8 mouse cellular contexts compared by ENCODE assay signal in genomic region chr5:125158232-125158961, GRCm38 (mm10). TPM values are rescaled to one million over a fixed set of nuclear protein-coding genes. Genes with fewer than 3 reads are reported as not detected.
DNase-seq lines count a peak whose midpoint lies in the region; ATAC-seq and TF ChIP-seq lines count a peak whose summit lies in the region.

No protein-coding gene starts in this region.

- TF ChIP-seq CTCF in brain, embryonic 14.5 days (IDR thresholded peaks at IDR 0.05; ENCODE audit: borderline replicate concordance, extremely low read depth, insufficient read depth, insufficient read length): no peak

- peak overlapping the region; percentile 73 for H3K27ac ChIP-seq in heart, embryonic 11.5 days (ENCODE audit: low read depth, low read length)
- H3K27ac ChIP-seq in midbrain, embryonic 11.5 days (ENCODE audit: low read depth, low read length): peak overlapping the region; percentile 74
- peak overlapping the region; percentile 83 for H3K27ac ChIP-seq in stomach, embryonic 15.5 days

- no peaks in the 10 kb centered on the region for H3K36me3 ChIP-seq in heart, embryonic 11.5 days (ENCODE audit: control insufficient read depth, insufficient read depth, low read length)
- H3K36me3 ChIP-seq in midbrain, embryonic 11.5 days (ENCODE audit: control insufficient read depth, insufficient read depth, low read length): no peaks in the 10 kb centered on the region
- 0 out of 2 replicates have a peak, but pooled peaks cover 2% of the 10 kb centered on the region for H3K36me3 ChIP-seq in stomach, embryonic 15.5 days

- 0 out of 2 replicates have a peak overlapping the region, but pooled peaks have one; percentile 2 for H3K4me3 ChIP-seq in heart, embryonic 11.5 days (ENCODE audit: low read depth, low read length)
- no peak overlapping the region for H3K4me3 ChIP-seq in midbrain, embryonic 11.5 days (ENCODE audit: low read depth, low read length)
- no peak overlapping the region for H3K4me3 ChIP-seq in stomach, embryonic 15.5 days (replicated peaks)

- no peaks in the 10 kb centered on the region for H3K9me3 ChIP-seq in heart, embryonic 11.5 days (replicated peaks; ENCODE audit: control insufficient read depth, low read length)
- H3K9me3 ChIP-seq in midbrain, embryonic 11.5 days (ENCODE audit: control insufficient read depth, low read length): no peaks in the 10 kb centered on the region
- no peaks in the 10 kb centered on the region for H3K9me3 ChIP-seq in stomach, embryonic 15.5 days

- peak; percentile 82 for DNase-seq in gastrocnemius, adult 18-20 months (ENCODE audit: low spot score)
- DNase-seq in gastrocnemius, postnatal 10 days: no peak
- peak; percentile 87 for DNase-seq in brain, embryonic 14.5 days (ENCODE audit: low read depth)
- DNase-seq in kidney, postnatal 14 days: peak; percentile 72
- DNase-seq in midbrain, embryonic 11.5 days (ENCODE audit: low spot score, missing footprints): no peak
- no peak for DNase-seq in right cerebral cortex, postnatal 10 days (ENCODE audit: low spot score in 2 of 2)

- ATAC-seq in heart, embryonic 11.5 days (replicated peaks; ENCODE audit: insufficient number of reproducible peaks, low FRiP score, low TSS enrichment): peak; percentile 19; the same call in 1 of the 2 replicates
- peak; percentile 43 for ATAC-seq in midbrain, embryonic 11.5 days (ENCODE audit: low FRiP score)
- ATAC-seq in stomach, embryonic 15.5 days (ENCODE audit: insufficient read depth, low FRiP score, low read depth): 0 out of 2 replicates have a peak, but pooled peaks have one; percentile 16

- TF ChIP-seq POLR2A in brain, embryonic 14.5 days (IDR thresholded peaks at IDR 0.05; ENCODE audit: borderline replicate concordance, extremely low read depth, insufficient read depth, insufficient read length, poor library complexity, severe bottlenecking): no peak

- peak overlapping the region; percentile 47 for H3K4me2 ChIP-seq in heart, embryonic 11.5 days
- peak overlapping the region; percentile 15 for H3K4me2 ChIP-seq in midbrain, embryonic 11.5 days
- H3K4me2 ChIP-seq in stomach, embryonic 15.5 days: peak overlapping the region; percentile 43

- WGBS in heart, embryonic 11.5 days (ENCODE audit: insufficient replicate concordance): 12% methylated on average over 21 of the region's 21 CpGs
- 18% methylated on average over 21 of the region's 21 CpGs for WGBS in midbrain, embryonic 11.5 days
- WGBS in stomach, embryonic 15.5 days: 19% methylated on average over 21 of the region's 21 CpGs

- H3K9ac ChIP-seq in heart, embryonic 11.5 days (ENCODE audit: low read depth, low read length): peak overlapping the region; percentile 28
- peak overlapping the region; percentile 52 for H3K9ac ChIP-seq in midbrain, embryonic 11.5 days (ENCODE audit: low read length)
- no peak overlapping the region for H3K9ac ChIP-seq in stomach, embryonic 15.5 days

- H3K27me3 ChIP-seq in heart, embryonic 11.5 days (ENCODE audit: control insufficient read depth, insufficient read depth, low read length): no peaks in the 10 kb centered on the region
- H3K27me3 ChIP-seq in midbrain, embryonic 11.5 days (ENCODE audit: control insufficient read depth, insufficient read depth, low read length): no peaks in the 10 kb centered on the region
- H3K27me3 ChIP-seq in stomach, embryonic 15.5 days (replicated peaks): no peaks in the 10 kb centered on the region

- H3K4me1 ChIP-seq in heart, embryonic 11.5 days (ENCODE audit: control insufficient read depth, insufficient read depth, low read length): peaks cover 79% of the 10 kb centered on the region
- H3K4me1 ChIP-seq in midbrain, embryonic 11.5 days (ENCODE audit: control insufficient read depth, insufficient read depth, low read length): peaks cover 79% of the 10 kb centered on the region
- H3K4me1 ChIP-seq in stomach, embryonic 15.5 days: peaks cover 80% of the 10 kb centered on the region

RNA-seq across cellular contexts. Expression of gene Ncor2, which starts 20.6 kb away (rescaled TPM):
- 100 to 1,000 TPM; 118 to 134 TPM for total RNA-seq in gastrocnemius, adult 18-20 months (2021)
- 100 to 1,000 TPM; 116 to 123 TPM for total RNA-seq in gastrocnemius, postnatal 10 days (2021)
- 31.6 and 71.5 TPM in 2 replicates for polyA plus RNA-seq in brain, embryonic 14.5 days (2012; rRNA removed)
- 14.3 and 18.8 TPM in 2 replicates for polyA plus RNA-seq in heart, embryonic 11.5 days (2014; fragmentation: Nextera tagmentation; extraction: Ambion mirVana)
- 13.4 and 14.7 TPM in 2 replicates for polyA plus RNA-seq in midbrain, embryonic 11.5 days (2014; fragmentation: Nextera tagmentation; extraction: Ambion mirVana)
- polyA plus RNA-seq in stomach, embryonic 15.5 days (2015; fragmentation: Nextera tagmentation; extraction: Ambion mirVana): 26.7 and 32.5 TPM in 2 replicates

Comparison
In these comparisons a context has a peak if more than half of its experiments do, and no peak if none do; other contexts are left out.
1. DNase-seq: peak in gastrocnemius, adult 18-20 months (single experiment), brain, embryonic 14.5 days (single experiment) and kidney, postnatal 14 days (single experiment); none in gastrocnemius, postnatal 10 days (single experiment), midbrain, embryonic 11.5 days (single experiment) and right cerebral cortex, postnatal 10 days (0 of 2).
2. Peak in every context shown above with its lines, with median percentiles within 50 percentile points of each other: ATAC-seq, H3K27ac ChIP-seq and H3K4me2 ChIP-seq.